Mouse (Mus musculus) liver, postnatal 0 days (tissue): ENCODE data around the gene Cyp2d22.

Experiments used
- CTCF ChIP-seq: sonication (generic); IDR thresholded peaks from 2 replicates; pipeline ENCODE4 v1.5.1; 2016; ENCODE audit warnings: antibody characterized with exemption, low read depth
- EP300 ChIP-seq: IDR thresholded peaks from 2 replicates; pipeline ENCODE4 v1.6.1; 2016; ENCODE audit warnings: antibody characterized with exemption, low read depth, mild to moderate bottlenecking

DNA sequence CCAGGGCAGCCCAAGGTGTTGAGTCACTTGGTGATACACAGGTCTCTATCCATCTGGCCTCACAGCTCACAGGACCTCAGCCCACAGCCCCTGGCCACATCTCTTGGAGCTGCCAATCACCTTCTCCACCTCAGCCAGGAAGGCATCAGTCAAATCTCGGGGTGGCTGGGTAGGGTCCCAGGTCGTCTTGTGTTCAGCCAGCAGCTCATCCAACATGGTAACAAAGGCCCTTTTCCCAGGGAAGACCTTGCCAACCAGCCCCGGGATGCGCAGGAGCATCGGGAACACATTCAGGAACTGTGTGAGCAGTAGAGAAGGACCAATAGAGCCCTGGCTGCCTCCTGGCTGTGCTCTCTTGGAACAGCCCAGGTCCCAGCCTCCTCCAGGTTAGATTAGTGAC, 7.1 kb downstream of the Cyp2d22 start:
- TF ChIP-seq CTCF (no peak), EP300 (no peak)
